Mouse (Mus musculus) lung, embryonic 16.5 days (tissue): ENCODE measurements at regions not wholly inside any gene's neighbourhood (a gene's known extent, or its start where the extent isn't known, plus 50 kb on each side); places are given as distances from the start of the nearest gene placed in this dataset.

Source experiments
- ATAC-seq: fragments of 200-750 bp; cut with Nextera tagmentation; 2 replicates; pipeline ENCODE4 v1.8.0; 2017; ENCODE audit warnings: low read depth, mild to moderate bottlenecking, moderate library complexity
- H3K27ac ChIP-seq: fragments of 300-500 bp; sonication (generic); 2 replicates; pipeline ENCODE4 v1.5.1; 2014; ENCODE audit warnings: mild to moderate bottlenecking, control low read depth, low read length
- H3K27me3 ChIP-seq: fragments of 300-500 bp; sonication (generic); 2 replicates; pipeline ENCODE4 v1.6.1; 2014; ENCODE audit warnings: low read depth, low read length, mixed read lengths; ENCODE audit not compliant: control insufficient read depth, insufficient read depth
- H3K36me3 ChIP-seq: fragments of 300-500 bp; sonication (generic); 2 replicates; pipeline ENCODE4 v1.6.1; 2014; ENCODE audit warnings: low read length; ENCODE audit not compliant: control insufficient read depth, insufficient read depth
- H3K4me1 ChIP-seq: fragments of 300-500 bp; sonication (generic); replicated peaks from 2 replicates; pipeline ENCODE4 v1.6.1; 2014; ENCODE audit warnings: low read length, mixed read lengths; ENCODE audit not compliant: control insufficient read depth, insufficient read depth
- H3K4me2 ChIP-seq: fragments of 300-500 bp; sonication (generic); 2 replicates; pipeline ENCODE4 v1.6.1; 2014; ENCODE audit warnings: low read depth, low read length, control low read depth
- H3K4me3 ChIP-seq: fragments of 300-500 bp; sonication (generic); 2 replicates; pipeline ENCODE4 v1.5.1; 2014; ENCODE audit warnings: mild to moderate bottlenecking, low read length, control low read depth
- H3K9ac ChIP-seq: fragments of 300-500 bp; sonication (generic); 2 replicates; pipeline ENCODE4 v1.6.1; 2014; ENCODE audit warnings: low read length, control low read depth
- H3K9me3 ChIP-seq: fragments of 300-500 bp; sonication (generic); 2 replicates; pipeline ENCODE4 v1.6.1; 2016; ENCODE audit warnings: low read length; ENCODE audit not compliant: control insufficient read depth
- WGBS: fragments of 180-500 bp; shearing (Covaris S2); extraction: QIAGEN DNeasy Blood & Tissue Kit; methylation state at CpG from one replicate; pipeline ENCODE4 v1.1.7; 2014; 5-methylcytosine and 5-hydroxymethylcytosine counted together

DNA sequence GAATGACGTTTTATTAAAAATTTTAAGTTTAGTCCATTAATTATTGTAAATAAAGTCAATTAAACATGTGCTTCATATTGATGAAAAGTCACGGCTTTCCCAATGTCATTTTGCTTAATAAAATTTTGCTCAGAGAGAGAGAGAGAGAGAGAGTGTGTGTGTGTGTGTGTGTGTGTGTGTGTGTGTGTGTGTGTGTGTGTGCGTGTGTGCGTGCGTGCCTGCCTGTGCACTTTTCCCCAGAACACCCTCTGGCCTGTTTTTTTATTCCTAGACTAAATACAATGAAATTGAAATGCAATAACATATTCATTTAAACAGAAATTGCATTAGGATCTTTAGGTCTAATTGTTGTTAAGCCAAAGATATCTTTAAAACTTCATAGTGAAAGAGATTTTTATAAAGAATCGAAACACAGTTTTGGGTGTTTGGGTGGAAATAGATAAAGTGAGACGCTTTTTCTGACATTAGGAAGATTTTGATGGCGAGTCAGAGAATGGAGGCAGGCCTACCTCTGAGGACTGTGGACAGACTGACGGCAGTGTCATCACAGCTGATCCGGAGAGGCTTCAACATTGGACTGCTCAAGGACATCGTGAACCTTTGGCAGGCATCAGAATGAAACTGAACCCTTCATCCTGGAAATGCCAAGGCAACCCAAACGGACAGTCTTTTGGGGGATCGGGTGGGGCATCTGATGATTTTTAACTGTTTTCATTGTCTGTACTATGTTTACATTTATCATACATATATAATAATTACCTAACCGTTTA, 232.0 kb upstream of the Plscr5 start:
- Histone ChIP-seq H3K4me3 (no peak overlapping the region), H3K36me3 (no peaks in the 10 kb centered on the region), H3K9me3 (no peaks in the 10 kb centered on the region), H3K4me1 (no peaks in the 10 kb centered on the region), H3K27ac (no peak overlapping the region), H3K4me2 (no peak overlapping the region), H3K9ac (no peak overlapping the region), H3K27me3 (no peaks in the 10 kb centered on the region)
- no peak for ATAC-seq
- WGBS = 75% methylated on average over 14 of the region's 14 CpGs

DNA sequence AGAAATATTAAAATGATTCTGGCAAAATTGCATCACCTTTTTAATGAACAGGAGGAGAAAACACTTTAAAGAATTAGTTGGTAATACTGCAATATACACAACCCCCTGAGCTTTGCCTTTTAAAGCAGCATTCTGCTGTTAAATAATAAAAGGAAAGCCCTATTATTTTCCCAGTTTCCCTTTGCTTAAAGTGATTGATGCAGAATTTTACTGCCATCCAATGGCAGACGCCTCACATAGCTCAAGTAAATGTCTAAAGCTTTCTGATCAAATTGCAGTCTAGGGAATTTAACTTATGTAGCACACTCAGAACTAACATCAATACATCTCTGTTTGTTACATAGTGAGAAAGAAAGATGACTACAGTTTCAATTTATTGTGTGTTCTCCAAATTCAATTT, 233.1 kb upstream of the Plscr5 start:
- Histone ChIP-seq H3K27ac (no peak overlapping the region), H3K9ac (no peak overlapping the region), H3K9me3 (no peaks in the 10 kb centered on the region), H3K27me3 (no peaks in the 10 kb centered on the region), H3K36me3 (no peaks in the 10 kb centered on the region), H3K4me2 (no peak overlapping the region), H3K4me3 (no peak overlapping the region), H3K4me1 (no peaks in the 10 kb centered on the region)
- WGBS = 8% methylated on average over 1 of the region's 1 CpGs
- no peak for ATAC-seq

DNA sequence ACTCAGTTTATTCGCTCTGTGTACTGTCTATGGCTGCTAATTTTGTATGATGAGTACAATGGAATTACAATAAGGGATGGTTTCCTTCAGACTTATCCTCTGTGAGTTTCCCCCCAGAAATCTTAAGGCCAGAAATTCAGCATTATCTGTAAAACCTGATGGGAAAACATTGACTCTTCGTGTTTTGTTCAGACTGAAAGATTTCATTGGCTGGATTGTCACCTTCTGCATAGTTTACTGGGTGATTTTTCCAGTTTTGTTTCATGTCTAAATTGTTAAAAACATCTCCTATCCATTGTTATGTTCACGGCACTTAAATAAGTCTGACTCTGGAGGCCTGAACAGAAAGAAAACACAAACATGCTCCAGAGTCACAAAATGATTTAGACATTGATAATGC, 233.7 kb upstream of the Plscr5 start:
- H3K36me3 ChIP-seq = no peaks in the 10 kb centered on the region
- H3K27ac ChIP-seq = no peak overlapping the region
- H3K9me3 ChIP-seq = no peaks in the 10 kb centered on the region
- 72% methylated on average over 3 of the region's 3 CpGs for WGBS
- H3K4me1 ChIP-seq = no peaks in the 10 kb centered on the region
- H3K9ac ChIP-seq = no peak overlapping the region
- H3K27me3 ChIP-seq = no peaks in the 10 kb centered on the region
- ATAC-seq = no peak
- no peak overlapping the region for H3K4me2 ChIP-seq
- H3K4me3 ChIP-seq = no peak overlapping the region

- H3K4me2 ChIP-seq = no peak overlapping the region
- no peak overlapping the region for H3K27ac ChIP-seq
- no peak for ATAC-seq
- H3K4me3 ChIP-seq = no peak overlapping the region
- no peak overlapping the region for H3K9ac ChIP-seq
- 41% methylated on average over 3 of the region's 3 CpGs for WGBS
- no peaks in the 10 kb centered on the region for H3K36me3 ChIP-seq
- H3K4me1 ChIP-seq = no peaks in the 10 kb centered on the region
- no peaks in the 10 kb centered on the region for H3K27me3 ChIP-seq
- no peaks in the 10 kb centered on the region for H3K9me3 ChIP-seq
Observed at GRCm38 (mm10) chr9:91958421-91958820, 234.3 kb upstream of the Plscr5 start.

DNA sequence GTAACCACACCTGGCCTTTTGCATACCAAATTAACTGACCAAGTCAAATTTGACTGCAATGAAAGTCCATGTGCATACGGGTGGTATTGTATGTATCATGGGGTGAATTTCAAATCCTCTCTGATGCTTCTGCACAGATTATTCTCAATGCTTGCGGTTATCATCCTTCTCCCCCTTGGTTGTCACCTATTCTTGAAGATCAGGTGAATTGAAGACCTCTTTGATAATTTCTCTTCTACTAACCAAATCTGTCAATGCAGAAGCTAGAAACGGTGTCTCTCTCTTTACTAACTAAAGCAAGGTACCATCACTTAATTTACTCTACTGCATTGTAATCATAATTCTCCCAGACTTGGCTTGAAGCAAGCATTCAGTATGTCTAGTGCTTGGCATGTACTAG, 235.7 kb upstream of the Plscr5 start:
- Histone ChIP-seq H3K36me3 (no peaks in the 10 kb centered on the region), H3K27me3 (no peaks in the 10 kb centered on the region), H3K27ac (no peak overlapping the region), H3K4me3 (no peak overlapping the region), H3K9me3 (no peaks in the 10 kb centered on the region), H3K4me1 (no peaks in the 10 kb centered on the region), H3K4me2 (no peak overlapping the region), H3K9ac (no peak overlapping the region)
- 87% methylated on average over 3 of the region's 3 CpGs for WGBS
- ATAC-seq = no peak

- H3K36me3 ChIP-seq = no peaks in the 10 kb centered on the region
- no peak overlapping the region for H3K27ac ChIP-seq
- H3K9ac ChIP-seq = no peak overlapping the region
- H3K27me3 ChIP-seq = no peaks in the 10 kb centered on the region
- no peaks in the 10 kb centered on the region for H3K9me3 ChIP-seq
- no peak for ATAC-seq
- no peak overlapping the region for H3K4me2 ChIP-seq
- WGBS = 74% methylated on average over 1 of the region's 1 CpGs
- no peaks in the 10 kb centered on the region for H3K4me1 ChIP-seq
- H3K4me3 ChIP-seq = no peak overlapping the region
Observed at GRCm38 (mm10) chr9:91948746-91949145, 244.0 kb upstream of the Plscr5 start.

- Histone ChIP-seq H3K36me3 (no peaks in the 10 kb centered on the region), H3K4me1 (no peaks in the 10 kb centered on the region), H3K4me3 (no peak overlapping the region), H3K9me3 (no peaks in the 10 kb centered on the region), H3K9ac (no peak overlapping the region), H3K4me2 (no peak overlapping the region), H3K27me3 (no peaks in the 10 kb centered on the region), H3K27ac (no peak overlapping the region)
- no peak for ATAC-seq
- WGBS = 32% methylated on average over 1 of the region's 1 CpGs
Observed at GRCm38 (mm10) chr9:91942001-91942400, 250.7 kb upstream of the Plscr5 start.

GRCm38 (mm10) chr9:91938729-91939128, 254.0 kb upstream of the Plscr5 start:
- no peak overlapping the region for H3K4me2 ChIP-seq
- no peak overlapping the region for H3K9ac ChIP-seq
- H3K27me3 ChIP-seq = no peaks in the 10 kb centered on the region
- ATAC-seq = no peak
- H3K9me3 ChIP-seq = no peaks in the 10 kb centered on the region
- H3K36me3 ChIP-seq = no peaks in the 10 kb centered on the region
- H3K4me3 ChIP-seq = no peak overlapping the region
- no peak overlapping the region for H3K27ac ChIP-seq
- no peaks in the 10 kb centered on the region for H3K4me1 ChIP-seq
- WGBS = 79% methylated on average over 4 of the region's 4 CpGs

DNA sequence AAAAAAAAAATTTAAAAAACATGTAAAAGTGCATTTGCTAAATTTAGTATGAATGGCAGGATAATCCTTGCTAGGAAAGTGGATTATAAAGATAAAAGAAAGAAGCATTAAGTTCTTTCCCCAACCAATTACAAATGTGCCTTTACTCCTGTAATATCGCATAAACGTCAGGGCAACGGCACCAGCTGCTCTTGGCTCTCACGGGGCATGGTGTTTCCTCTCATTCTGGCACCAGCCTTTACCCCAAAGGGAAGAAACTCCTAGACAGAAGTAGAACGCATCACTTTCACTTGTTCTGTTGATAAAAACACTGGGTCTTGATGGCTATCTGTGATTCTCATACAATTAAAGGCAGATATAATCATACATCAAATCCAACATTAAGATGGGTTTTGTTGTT, 288.7 kb upstream of the Plscr5 start:
- Histone ChIP-seq H3K9ac (no peak overlapping the region), H3K27ac (no peak overlapping the region), H3K4me2 (no peak overlapping the region), H3K27me3 (no peaks in the 10 kb centered on the region), H3K36me3 (no peaks in the 10 kb centered on the region), H3K9me3 (no peaks in the 10 kb centered on the region), H3K4me3 (no peak overlapping the region), H3K4me1 (no peaks in the 10 kb centered on the region)
- 85% methylated on average over 5 of the region's 5 CpGs for WGBS
- ATAC-seq = no peak

GRCm38 (mm10) chr9:91900956-91901355, 291.8 kb upstream of the Plscr5 start:
- Histone ChIP-seq H3K27me3 (no peaks in the 10 kb centered on the region), H3K4me1 (no peaks in the 10 kb centered on the region), H3K9me3 (no peaks in the 10 kb centered on the region), H3K36me3 (no peaks in the 10 kb centered on the region), H3K4me2 (no peak overlapping the region), H3K27ac (no peak overlapping the region), H3K4me3 (no peak overlapping the region), H3K9ac (no peak overlapping the region)
- no peak for ATAC-seq
